Mouse (Mus musculus): ENCODE measurements at regions not wholly inside any gene's neighbourhood (a gene's known extent, or its start where the extent isn't known, plus 50 kb on each side); places are given as distances from the start of the nearest gene placed in this dataset.

GRCm38 (mm10) chr13:35131272-35132185 lies 104.6 kb upstream of the Eci2 start:
- no peaks in the 10 kb centered on the region for H3K4me1 ChIP-seq (ENCODE audit: control insufficient read depth, insufficient read depth)
- H3K4me3 ChIP-seq (ENCODE audit: low read depth, low read length), result no peak overlapping the region
- TF ChIP-seq CTCF (IDR thresholded peaks at IDR 0.05; ENCODE audit: low read depth), result no peak
- no peak for TF ChIP-seq EP300 (IDR thresholded peaks at IDR 0.05; ENCODE audit: low read depth)
- H3K27me3 ChIP-seq (ENCODE audit: control insufficient read depth, insufficient read depth, low read length), result no peaks in the 10 kb centered on the region
- H3K27ac ChIP-seq (ENCODE audit: low read depth), result no peak overlapping the region
- no peak overlapping the region for H3K4me2 ChIP-seq (ENCODE audit: low read depth, low read length)
- DNase-seq (ENCODE audit: low spot score) (no peak), ATAC-seq (ENCODE audit: insufficient read depth, low read depth) (no peak)
- no peak overlapping the region for H3K9ac ChIP-seq (replicated peaks; ENCODE audit: low read depth, low read length)
- no peaks in the 10 kb centered on the region for H3K9me3 ChIP-seq (replicated peaks; ENCODE audit: control insufficient read depth, low read length)
- WGBS, result 68% methylated on average over 8 of the region's 8 CpGs
- no peaks in the 10 kb centered on the region for H3K36me3 ChIP-seq (replicated peaks; ENCODE audit: control insufficient read depth, insufficient read depth, low read length)

GRCm38 (mm10) chr13:35151629-35152028 lies 124.7 kb upstream of the Eci2 start:
- Histone ChIP-seq H3K36me3 (replicated peaks; ENCODE audit: control insufficient read depth, insufficient read depth, low read length) (no peaks in the 10 kb centered on the region), H3K27ac (ENCODE audit: low read depth) (no peak overlapping the region), H3K4me1 (ENCODE audit: control insufficient read depth, insufficient read depth) (no peaks in the 10 kb centered on the region), H3K9ac (replicated peaks; ENCODE audit: low read depth, low read length) (no peak overlapping the region), H3K4me2 (ENCODE audit: low read depth, low read length) (no peak overlapping the region), H3K27me3 (ENCODE audit: control insufficient read depth, insufficient read depth, low read length) (no peaks in the 10 kb centered on the region), H3K4me3 (ENCODE audit: low read depth, low read length) (no peak overlapping the region), H3K9me3 (replicated peaks; ENCODE audit: control insufficient read depth, low read length) (no peaks in the 10 kb centered on the region)
- no peak for ATAC-seq (ENCODE audit: insufficient read depth, low read depth)
- TF ChIP-seq EP300 (IDR thresholded peaks at IDR 0.05; ENCODE audit: low read depth) (no peak), CTCF (IDR thresholded peaks at IDR 0.05; ENCODE audit: low read depth) (no peak)
- no peak for DNase-seq (ENCODE audit: low spot score)
- WGBS, result 65% methylated on average over 1 of the region's 1 CpGs

- Histone ChIP-seq H3K27me3 (ENCODE audit: control insufficient read depth, insufficient read depth, low read length) (no peaks in the 10 kb centered on the region), H3K4me1 (ENCODE audit: control insufficient read depth, insufficient read depth) (no peaks in the 10 kb centered on the region), H3K9ac (replicated peaks; ENCODE audit: low read depth, low read length) (no peak overlapping the region), H3K9me3 (replicated peaks; ENCODE audit: control insufficient read depth, low read length) (no peaks in the 10 kb centered on the region), H3K36me3 (replicated peaks; ENCODE audit: control insufficient read depth, insufficient read depth, low read length) (no peaks in the 10 kb centered on the region), H3K27ac (ENCODE audit: low read depth) (no peak overlapping the region), H3K4me3 (ENCODE audit: low read depth, low read length) (no peak overlapping the region), H3K4me2 (ENCODE audit: low read depth, low read length) (no peak overlapping the region)
- WGBS, result 79% methylated on average over 3 of the region's 3 CpGs
- DNase-seq (ENCODE audit: low spot score), result no peak
- ATAC-seq (ENCODE audit: insufficient read depth, low read depth), result no peak
- TF ChIP-seq CTCF (IDR thresholded peaks at IDR 0.05; ENCODE audit: low read depth) (no peak), EP300 (IDR thresholded peaks at IDR 0.05; ENCODE audit: low read depth) (no peak)
Measured at GRCm38 (mm10) chr13:35159456-35159855, 132.6 kb upstream of the Eci2 start.

GRCm38 (mm10) chr13:35160767-35161166 lies 133.9 kb upstream of the Eci2 start:
- Histone ChIP-seq H3K9me3 (replicated peaks; ENCODE audit: control insufficient read depth, low read length) (no peaks in the 10 kb centered on the region), H3K27me3 (ENCODE audit: control insufficient read depth, insufficient read depth, low read length) (no peaks in the 10 kb centered on the region), H3K36me3 (replicated peaks; ENCODE audit: control insufficient read depth, insufficient read depth, low read length) (no peaks in the 10 kb centered on the region), H3K4me3 (ENCODE audit: low read depth, low read length) (no peak overlapping the region), H3K4me1 (ENCODE audit: control insufficient read depth, insufficient read depth) (no peaks in the 10 kb centered on the region), H3K4me2 (ENCODE audit: low read depth, low read length) (no peak overlapping the region), H3K27ac (ENCODE audit: low read depth) (no peak overlapping the region), H3K9ac (replicated peaks; ENCODE audit: low read depth, low read length) (no peak overlapping the region)
- DNase-seq (ENCODE audit: low spot score) (no peak), ATAC-seq (ENCODE audit: insufficient read depth, low read depth) (no peak)
- WGBS, result 59% methylated on average over 2 of the region's 2 CpGs
- TF ChIP-seq EP300 (IDR thresholded peaks at IDR 0.05; ENCODE audit: low read depth), result no peak
- no peak for TF ChIP-seq CTCF (IDR thresholded peaks at IDR 0.05; ENCODE audit: low read depth)

GRCm38 (mm10) chr13:35166080-35166479 lies 139.2 kb upstream of the Eci2 start:
- WGBS, result 55% methylated on average over 5 of the region's 5 CpGs

More at GRCm38 (mm10) chr13:35166080-35166479, 139.2 kb upstream of the Eci2 start:
- Histone ChIP-seq H3K4me2 (ENCODE audit: low read depth, low read length) (no peak overlapping the region), H3K9ac (replicated peaks; ENCODE audit: low read depth, low read length) (no peak overlapping the region), H3K27me3 (ENCODE audit: control insufficient read depth, insufficient read depth, low read length) (no peaks in the 10 kb centered on the region), H3K4me1 (ENCODE audit: control insufficient read depth, insufficient read depth) (no peaks in the 10 kb centered on the region), H3K9me3 (replicated peaks; ENCODE audit: control insufficient read depth, low read length) (no peaks in the 10 kb centered on the region), H3K36me3 (replicated peaks; ENCODE audit: control insufficient read depth, insufficient read depth, low read length) (no peaks in the 10 kb centered on the region), H3K4me3 (ENCODE audit: low read depth, low read length) (no peak overlapping the region), H3K27ac (ENCODE audit: low read depth) (no peak overlapping the region)
- TF ChIP-seq EP300 (IDR thresholded peaks at IDR 0.05; ENCODE audit: low read depth), result no peak
- 0 out of 2 replicates have a peak, but pooled peaks have one; percentile 12 for TF ChIP-seq CTCF (IDR thresholded peaks at IDR 0.05; ENCODE audit: low read depth)
- DNase-seq (ENCODE audit: low spot score) (no peak), ATAC-seq (ENCODE audit: insufficient read depth, low read depth) (no peak)

All from heart, postnatal 0 days (tissue).